Comparison of ENCODE assay signal across 8 mouse cellular contexts in the genomic region with DNA sequence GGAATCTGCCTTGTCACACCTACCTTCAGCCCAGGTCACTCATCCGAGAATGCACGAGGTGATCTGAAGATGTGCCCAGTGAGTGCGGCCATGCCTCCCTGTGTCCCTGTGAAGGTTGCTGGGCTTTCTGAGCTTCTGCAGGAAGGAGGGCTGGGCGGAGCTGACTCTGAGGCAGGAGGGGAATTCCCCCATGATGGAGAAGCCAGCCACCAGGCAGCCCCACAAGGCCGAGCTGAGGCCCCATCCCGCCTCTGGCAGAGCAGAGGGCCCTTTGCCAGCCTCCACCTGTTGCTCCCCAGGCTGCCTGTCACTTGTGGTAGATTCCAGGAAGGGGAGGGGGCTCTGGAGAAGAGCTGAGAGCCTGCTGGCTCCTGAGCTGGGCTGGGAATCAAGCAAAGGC. TPM values are rescaled to one million over a fixed set of nuclear protein-coding genes. Genes with fewer than 3 reads are reported as not detected.
DNase-seq lines count a peak whose midpoint lies in the region; ATAC-seq lines count a peak whose summit lies in the region.

A gene (minus strand): TSS at position 108 of the 400 bp plus-strand sequence.

- no peaks in the 10 kb centered on the region for H3K9me3 ChIP-seq in heart, embryonic 10.5 days
- no peaks in the 10 kb centered on the region for H3K9me3 ChIP-seq in kidney, embryonic 15.5 days (replicated peaks)
- no peaks in the 10 kb centered on the region for H3K9me3 ChIP-seq in lung, embryonic 16.5 days (ENCODE audit: control insufficient read depth, low read length)

- H3K4me3 ChIP-seq in heart, embryonic 10.5 days = peak within 1 kb of the TSS; percentile 22; the same call in 1 of the 2 replicates
- H3K4me3 ChIP-seq in kidney, embryonic 15.5 days (replicated peaks) = no peak within 1 kb of the TSS
- no peak within 1 kb of the TSS for H3K4me3 ChIP-seq in lung, embryonic 16.5 days (ENCODE audit: low read length)

- no peaks in the 10 kb centered on the region for H3K36me3 ChIP-seq in heart, embryonic 10.5 days
- no peaks in the 10 kb centered on the region for H3K36me3 ChIP-seq in kidney, embryonic 15.5 days
- no peaks in the 10 kb centered on the region for H3K36me3 ChIP-seq in lung, embryonic 16.5 days (ENCODE audit: control insufficient read depth, insufficient read depth, low read length)
- H3K36me3 ChIP-seq in splenic B cell, adult 2 months (ENCODE audit: control insufficient read depth, insufficient read depth, low read length, poor library complexity, severe bottlenecking) = no peaks in the 10 kb centered on the region

- no peak within 1 kb of the TSS for H3K9ac ChIP-seq in kidney, embryonic 15.5 days
- no peak within 1 kb of the TSS for H3K9ac ChIP-seq in lung, embryonic 16.5 days (ENCODE audit: low read length)

- 19% methylated on average over 6 of the region's 6 CpGs for WGBS in heart, embryonic 10.5 days
- 29% methylated on average over 6 of the region's 6 CpGs for WGBS in kidney, embryonic 15.5 days
- WGBS in lung, embryonic 16.5 days = 22% methylated on average over 6 of the region's 6 CpGs

- peaks cover 35% of the 10 kb centered on the region for H3K4me1 ChIP-seq in heart, embryonic 10.5 days
- peaks cover 18% of the 10 kb centered on the region; the same call in 1 of the 2 replicates for H3K4me1 ChIP-seq in kidney, embryonic 15.5 days
- H3K4me1 ChIP-seq in lung, embryonic 16.5 days (replicated peaks; ENCODE audit: control insufficient read depth, insufficient read depth, low read length) = peaks cover 6% of the 10 kb centered on the region; the same call in 1 of the 2 replicates

- ATAC-seq in common myeloid progenitor, adult 5-6 weeks (replicated peaks; ENCODE audit: low read depth, poor library complexity, severe bottlenecking) = peak; percentile 57
- ATAC-seq in kidney, embryonic 15.5 days (replicated peaks; ENCODE audit: low FRiP score) = no peak
- ATAC-seq in lung, embryonic 16.5 days (ENCODE audit: low read depth) = no peak

- no peaks in the 10 kb centered on the region for H3K27me3 ChIP-seq in heart, embryonic 10.5 days (ENCODE audit: insufficient read depth, poor library complexity, severe bottlenecking)
- no peaks in the 10 kb centered on the region for H3K27me3 ChIP-seq in kidney, embryonic 15.5 days
- H3K27me3 ChIP-seq in lung, embryonic 16.5 days (ENCODE audit: control insufficient read depth, insufficient read depth, low read depth, low read length) = no peaks in the 10 kb centered on the region
- no peaks in the 10 kb centered on the region for H3K27me3 ChIP-seq in splenic B cell, adult 2 months (ENCODE audit: control insufficient read depth, insufficient read depth, low read length, poor library complexity, severe bottlenecking)

- peak; percentile 54 for DNase-seq in ovary, adult 18-20 months (ENCODE audit: low spot score)
- no peak for DNase-seq in ovary, postnatal 10 days (ENCODE audit: low spot score)
- DNase-seq in heart, embryonic 10.5 days (ENCODE audit: low spot score) = no peak
- DNase-seq in splenic B cell, adult 2 months (ENCODE audit: low read depth, low spot score) = peak; percentile 59
- DNase-seq in Muller cell, postnatal 12 days (ENCODE audit: inconsistent ontology term) = no peak

- H3K27ac ChIP-seq in heart, embryonic 10.5 days = peak within 1 kb of the TSS; percentile 83
- 0 out of 2 replicates have a peak within 1 kb of the TSS, but pooled peaks have one; percentile 18 for H3K27ac ChIP-seq in kidney, embryonic 15.5 days
- H3K27ac ChIP-seq in lung, embryonic 16.5 days (ENCODE audit: low read length) = no peak within 1 kb of the TSS

- H3K4me2 ChIP-seq in kidney, embryonic 15.5 days = peak within 1 kb of the TSS; percentile 36
- H3K4me2 ChIP-seq in lung, embryonic 16.5 days (ENCODE audit: low read depth, low read length) = no peak within 1 kb of the TSS

RNA-seq across cellular contexts. Expression of the gene that starts here (rescaled TPM):
- total RNA-seq in common myeloid progenitor, adult 5-6 weeks (2017) = 14.9 and 20.2 TPM in 2 replicates
- polyA plus RNA-seq in heart, embryonic 10.5 days (2016; fragmentation: Nextera tagmentation; extraction: Ambion mirVana) = 22.7 and 23.7 TPM in 2 replicates
- polyA plus RNA-seq in kidney, embryonic 15.5 days (2015; fragmentation: Nextera tagmentation; extraction: Ambion mirVana) = 16.8 and 20.7 TPM in 2 replicates
- 18.7 and 19.2 TPM in 2 replicates for polyA plus RNA-seq in lung, embryonic 16.5 days (2015; fragmentation: Nextera tagmentation; extraction: Ambion mirVana)

Comparison
In these comparisons a context has a peak if more than half of its experiments do, and no peak if none do; other contexts are left out.
1. DNase-seq: peak in ovary, adult 18-20 months (single experiment) and splenic B cell, adult 2 months (single experiment); none in ovary, postnatal 10 days (single experiment), heart, embryonic 10.5 days (single experiment) and Muller cell, postnatal 12 days (single experiment).